Mouse (Mus musculus) heart, adult 8-10 months (tissue): ENCODE measurements around the gene Tyk2. TPM values are rescaled to one million over a fixed set of nuclear protein-coding genes. Genes with fewer than 3 reads are reported as not detected.

Experiments used
- DNase-seq: peaks from one replicate; pipeline ENCODE4 v3.0.0; 2022; ENCODE audit warnings: low spot score
- total RNA-seq, 4 experiments: library from RNA; stranded (reverse); gene quantifications; 2 replicates each; pipeline ENCODE4 v1.2.4; 2022

Tyk2 gene
- total RNA-seq, 4 experiments from 2014 or later, result 8.6 to 9.1 (median 8.7) TPM

DNA sequence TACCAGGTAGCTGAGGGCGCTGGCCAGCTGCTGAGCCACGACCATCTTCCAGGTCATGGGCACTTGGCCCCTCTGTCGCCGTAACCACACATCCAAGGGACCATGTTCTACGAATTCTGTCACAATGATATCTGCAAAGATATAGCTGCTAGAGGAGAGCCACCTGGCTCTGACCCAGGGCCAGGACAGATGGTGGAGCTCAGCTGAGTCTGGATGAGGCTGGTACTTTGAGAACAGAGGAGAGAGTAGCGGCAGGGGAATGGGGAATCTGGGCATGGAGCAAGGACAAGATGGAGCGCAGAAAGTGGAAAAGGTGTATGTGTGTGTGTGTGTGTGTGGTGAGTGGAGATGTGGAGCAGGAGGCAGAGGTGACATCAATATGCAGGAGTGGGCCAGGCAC is 16.9 kb downstream of the Tyk2 start:
- DNase-seq, result no peak

DNA sequence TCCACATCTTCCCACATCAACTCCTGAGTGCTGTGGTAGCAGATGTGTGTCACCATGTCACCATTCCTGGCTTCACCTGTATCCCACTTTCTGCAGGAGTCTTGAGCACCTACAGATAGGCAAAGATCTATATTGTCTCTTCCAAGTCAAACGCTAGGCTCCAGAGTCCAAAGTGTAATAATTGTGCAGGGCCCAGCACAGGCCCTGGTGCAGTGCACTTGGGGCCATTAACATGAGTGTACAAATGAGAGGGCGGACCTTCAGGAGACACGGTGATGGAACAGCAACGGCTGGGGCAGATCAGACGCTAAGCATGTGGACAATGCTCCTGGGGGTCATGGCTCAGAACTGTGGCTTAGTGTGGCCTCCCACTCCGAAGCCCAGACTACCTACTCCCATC is 17.3 kb downstream of the Tyk2 start:
- no peak for DNase-seq

DNA sequence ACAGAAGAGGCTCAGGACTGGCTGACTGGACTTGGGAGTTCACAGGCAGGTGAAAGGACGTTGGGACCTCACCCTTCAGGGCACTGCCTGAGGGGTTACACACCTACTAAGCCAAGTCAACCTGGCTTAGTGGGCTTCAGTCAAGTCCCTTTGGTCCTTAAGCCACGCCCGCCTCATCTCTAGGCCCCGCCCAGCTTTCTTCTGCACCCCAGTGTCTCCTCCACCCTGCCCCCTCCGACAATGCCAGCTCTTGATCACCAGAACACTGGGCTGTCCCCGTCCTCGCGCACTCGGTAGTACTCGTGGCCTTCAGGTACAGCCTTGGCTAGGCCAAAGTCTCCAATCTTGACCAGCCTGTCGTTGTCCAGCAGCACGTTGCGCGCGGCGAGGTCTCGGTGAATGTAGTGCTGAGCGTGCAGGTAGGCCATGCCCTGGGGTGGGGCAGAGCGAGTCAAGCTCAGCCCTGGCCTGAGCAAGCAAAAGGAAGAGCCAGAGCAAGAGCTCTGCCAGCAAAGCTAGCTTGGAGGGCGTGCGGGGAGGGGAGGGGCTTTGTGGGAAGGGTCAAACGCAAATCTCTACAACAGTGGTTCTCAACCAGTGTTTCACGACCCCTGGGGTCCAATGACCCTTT is 23.3 kb downstream of the Tyk2 start:
- no peak for DNase-seq

DNA sequence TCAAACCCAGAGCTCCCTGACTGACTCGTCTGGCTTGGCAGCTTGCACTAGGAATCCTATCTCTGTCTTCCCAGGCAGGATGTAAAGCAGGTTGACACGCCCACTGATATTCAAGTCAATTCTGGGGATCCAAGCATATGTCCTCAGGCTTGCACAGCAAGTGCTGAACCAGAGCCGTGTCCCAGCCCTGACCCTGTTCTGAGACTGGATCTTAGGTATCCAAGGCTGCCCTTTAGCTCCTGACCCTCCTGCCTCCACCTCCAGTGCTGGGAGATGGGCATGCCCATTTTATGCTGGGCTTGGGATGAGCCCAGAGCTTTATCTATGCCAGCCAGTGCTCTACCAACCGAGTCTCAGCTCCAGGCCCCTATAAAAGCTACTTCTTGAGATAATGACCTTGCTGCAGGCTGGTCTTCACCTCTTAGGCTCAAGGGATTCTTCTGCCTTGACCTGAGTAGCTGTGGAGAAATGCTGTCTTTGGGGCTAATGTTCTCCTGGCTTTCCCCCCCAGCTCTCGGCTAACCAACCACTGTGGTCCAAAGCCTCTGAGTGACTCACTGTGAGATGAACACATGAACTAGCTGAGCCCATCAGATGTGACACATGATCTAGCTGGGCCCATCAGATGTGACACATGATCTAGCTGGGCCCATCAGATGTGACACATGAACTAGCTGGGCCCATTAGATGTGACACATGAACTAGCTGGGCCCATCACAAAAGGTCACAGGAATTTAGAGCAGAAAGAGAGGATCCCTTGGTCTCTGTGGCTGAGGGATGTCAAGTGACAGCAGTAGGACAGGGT is 25.1 kb downstream of the Tyk2 start:
- no peak for DNase-seq

DNA sequence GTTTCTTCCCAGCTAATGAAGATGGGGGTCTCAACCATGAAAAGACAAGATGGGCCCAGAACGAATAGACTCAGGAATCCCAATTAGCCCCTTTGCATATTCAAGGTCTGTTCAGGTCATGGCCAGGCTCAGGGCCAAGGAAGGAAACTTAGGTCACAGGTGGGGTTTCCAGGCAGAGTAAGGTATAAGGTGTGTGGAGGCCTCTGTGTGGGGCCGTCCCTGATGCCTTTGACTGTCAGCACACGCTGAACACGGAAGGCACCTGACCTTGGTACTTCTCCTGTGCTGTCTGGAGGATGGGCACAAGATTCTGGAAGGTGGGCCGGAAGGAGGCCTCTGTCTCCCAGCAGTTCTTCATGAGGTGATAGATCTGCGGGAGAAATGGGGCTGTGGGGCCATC is 26.2 kb downstream of the Tyk2 start:
- no peak for DNase-seq

- DNase-seq, result no peak
These were observed 29.0 kb downstream of the Tyk2 start for GRCm38 (mm10) chr9:21102076-21102475.

- DNase-seq, result no peak
These were observed 30.4 kb downstream of the Tyk2 start for GRCm38 (mm10) chr9:21100447-21101161.

- no peak for DNase-seq
These were observed 33.2 kb downstream of the Tyk2 start for GRCm38 (mm10) chr9:21097793-21098192.

GRCm38 (mm10) chr9:21095958-21096357 is 35.1 kb downstream of the Tyk2 start:
- DNase-seq, result no peak

DNA sequence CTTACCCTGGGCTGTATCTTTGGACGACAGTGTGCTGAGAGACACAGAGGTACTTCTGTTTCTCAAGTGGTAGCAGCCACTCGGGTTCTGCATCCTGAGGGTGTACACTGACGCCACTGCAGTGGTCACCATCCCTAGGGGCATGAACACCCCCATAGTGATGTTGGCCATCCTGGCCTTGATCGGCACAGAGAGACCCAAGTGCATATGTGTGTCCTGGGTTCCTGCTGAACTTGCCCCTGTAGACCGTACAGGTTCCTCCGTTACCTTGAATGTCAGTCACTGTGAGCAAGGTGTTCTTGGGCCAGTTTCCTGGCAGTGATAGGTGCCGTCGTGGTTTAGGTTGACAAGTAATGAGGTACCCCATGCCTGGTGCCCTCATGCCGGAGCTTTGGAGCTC is 37.6 kb downstream of the Tyk2 start:
- no peak for DNase-seq

GRCm38 (mm10) chr9:21091707-21092320 is 39.2 kb downstream of the Tyk2 start, which contains the start of the genes Gm38431 and Raver1:
Gene Gm38431 (minus strand): TSS chr9:21091997.
Gene Raver1 (minus strand): TSS chr9:21092008.
- peak; percentile 98 for DNase-seq

DNA sequence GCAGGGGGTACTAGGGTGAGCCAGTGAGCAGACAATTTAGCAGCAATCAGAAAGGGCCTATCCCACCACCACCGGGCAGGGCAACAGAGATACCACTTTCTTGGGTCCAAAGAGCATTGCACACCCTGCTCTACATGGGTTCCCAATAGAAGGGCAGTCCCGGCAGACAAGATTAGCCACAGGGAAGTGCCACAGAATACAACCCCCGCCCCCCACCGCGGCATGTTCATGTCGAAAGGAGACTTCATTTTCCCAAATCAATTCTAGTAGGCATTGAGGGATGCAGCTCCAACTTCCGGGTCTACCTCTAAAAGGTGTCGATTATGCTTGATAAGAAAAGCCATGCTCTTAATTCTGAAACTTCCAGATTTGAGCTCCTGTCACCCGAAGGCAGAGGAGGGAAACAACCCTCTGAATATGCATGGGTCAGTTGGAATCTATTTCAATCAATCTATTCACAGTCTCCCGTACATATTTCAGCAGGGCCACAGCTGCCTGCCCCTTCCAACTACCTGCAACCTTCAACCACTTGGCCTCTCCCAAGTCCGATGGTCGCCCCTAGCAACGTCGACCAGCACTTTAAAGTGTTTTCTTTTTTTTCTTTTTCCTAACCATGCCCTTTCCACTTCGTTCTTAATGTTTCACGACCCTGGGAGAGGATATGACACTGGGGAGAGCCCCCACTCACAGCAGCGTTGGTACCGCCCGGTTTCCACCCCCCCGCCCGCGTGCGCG is 39.9 kb downstream of the Tyk2 start:
- DNase-seq, result no peak

- DNase-seq, result no peak
These were observed 40.5 kb downstream of the Tyk2 start for GRCm38 (mm10) chr9:21090537-21090936.

- DNase-seq, result no peak
These were observed 47.7 kb downstream of the Tyk2 start for GRCm38 (mm10) chr9:21083324-21083723.

GRCm38 (mm10) chr9:21081127-21081526 is 49.9 kb downstream of the Tyk2 start:
- DNase-seq, result no peak

- no peak for DNase-seq
These were observed 55.4 kb downstream of the Tyk2 start for GRCm38 (mm10) chr9:21075625-21076024.

- DNase-seq, result no peak
These were observed 56.9 kb downstream of the Tyk2 start for GRCm38 (mm10) chr9:21074173-21074572.

DNA sequence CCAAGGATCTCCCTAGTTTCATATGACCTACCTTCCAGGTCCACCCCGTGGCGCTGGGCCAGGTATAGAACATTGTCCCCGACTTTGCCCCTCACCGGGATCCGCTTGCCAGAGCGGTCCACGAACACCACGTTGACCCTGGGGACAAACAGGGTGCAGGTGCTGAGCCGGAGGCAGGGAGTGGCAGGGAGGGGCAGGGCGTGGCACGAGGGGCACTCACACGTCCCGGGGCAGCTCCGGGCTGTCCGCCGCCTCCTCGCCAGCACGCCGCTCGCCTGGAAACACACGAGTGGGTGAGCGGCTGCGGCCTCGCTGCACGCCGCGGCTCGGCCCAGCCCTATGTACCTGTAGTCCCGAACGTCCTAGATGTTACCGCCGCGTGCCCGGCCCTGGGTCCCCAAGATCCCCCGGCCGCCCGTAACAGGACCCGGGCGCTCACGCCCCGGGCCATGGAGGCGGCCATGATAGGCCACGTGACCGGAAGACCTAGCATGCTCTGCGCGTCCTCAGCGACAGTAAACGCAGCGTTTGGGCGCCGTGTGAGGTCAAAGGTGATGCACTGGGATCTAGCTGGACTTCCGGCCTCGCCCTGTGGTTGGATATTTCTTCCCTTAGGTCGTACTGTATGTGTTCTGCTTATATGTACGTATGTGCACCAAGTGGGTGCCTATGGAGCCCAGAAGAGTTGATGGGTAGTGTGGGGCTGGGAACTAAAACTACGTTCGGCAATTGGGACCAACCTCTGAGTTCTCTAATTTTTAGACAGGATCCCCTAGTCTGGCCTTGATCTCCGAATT is 57.8 kb downstream of the Tyk2 start, which contains the start of the genes Gm49373 and Fdx1l:
Gene Gm49373 (minus strand): TSS at position 53 of the 797 bp plus-strand sequence.
Gene Fdx1l (minus strand): TSS at position 571 of the 797 bp plus-strand sequence.
- peak; percentile 84 for DNase-seq

DNA sequence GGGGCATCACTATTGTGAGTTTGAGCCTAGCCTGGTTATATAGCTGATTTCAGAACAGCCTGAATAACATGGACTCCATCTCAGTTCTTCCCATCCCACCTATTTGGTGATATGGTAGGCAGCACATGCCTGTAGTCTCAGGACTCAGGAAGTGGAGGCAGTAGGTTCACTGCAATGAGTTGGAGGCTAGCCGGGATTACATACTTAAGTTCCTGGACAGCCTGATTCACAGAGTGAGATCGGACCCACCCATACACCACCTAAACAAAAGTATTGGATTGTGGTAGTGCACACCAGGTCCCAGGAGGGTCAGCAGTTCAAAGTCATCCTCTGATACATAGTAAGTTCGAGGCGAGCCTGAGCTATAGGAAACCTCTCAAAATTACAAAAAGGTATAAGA is 58.4 kb downstream of the Tyk2 start:
- DNase-seq, result no peak

GRCm38 (mm10) chr9:21067006-21067684 is 63.9 kb downstream of the Tyk2 start, which contains the start of gene Zglp1:
Gene Zglp1 (minus strand): TSS chr9:21067093.
- no peak for DNase-seq
